Mouse (Mus musculus) stomach, embryonic 16.5 days (tissue): ENCODE measurements around the gene Spice1. TPM values are rescaled to one million over a fixed set of nuclear protein-coding genes. Genes with fewer than 3 reads are reported as not detected.

Source experiments
- ATAC-seq: fragments of 200-750 bp; cut with Nextera tagmentation; 2 replicates; pipeline ENCODE4 v1.8.0; 2017; ENCODE audit warnings: moderate number of reproducible peaks, moderate TSS enrichment; ENCODE audit not compliant: insufficient read depth, low FRiP score
- H3K27ac ChIP-seq: fragments of 300-500 bp; sonication (generic); 2 replicates; pipeline ENCODE4 v1.5.1; 2014; ENCODE audit warnings: low read length
- H3K27me3 ChIP-seq: fragments of 300-500 bp; sonication (generic); 2 replicates; pipeline ENCODE4 v1.6.1; 2014; ENCODE audit warnings: low read length, control low read depth, mixed read lengths; ENCODE audit not compliant: control insufficient read depth, insufficient read depth
- H3K36me3 ChIP-seq: fragments of 300-500 bp; sonication (generic); 2 replicates; pipeline ENCODE4 v1.6.1; 2014; ENCODE audit warnings: low read length; ENCODE audit not compliant: control insufficient read depth, insufficient read depth
- H3K4me1 ChIP-seq: fragments of 300-500 bp; sonication (generic); 2 replicates; pipeline ENCODE4 v1.6.1; 2014; ENCODE audit warnings: low read length, control low read depth, mixed read lengths; ENCODE audit not compliant: control insufficient read depth, insufficient read depth
- H3K4me2 ChIP-seq: fragments of 300-500 bp; sonication (generic); 2 replicates; pipeline ENCODE4 v1.6.1; 2014; ENCODE audit warnings: low read depth, low read length, mixed read lengths
- H3K4me3 ChIP-seq: fragments of 300-500 bp; sonication (generic); replicated peaks from 2 replicates; pipeline ENCODE4 v1.5.1; 2014; ENCODE audit warnings: mild to moderate bottlenecking, low read length
- H3K9ac ChIP-seq: fragments of 300-500 bp; sonication (generic); 2 replicates; pipeline ENCODE4 v1.6.1; 2014; ENCODE audit warnings: low read length
- H3K9me3 ChIP-seq: fragments of 300-500 bp; sonication (generic); replicated peaks from 2 replicates; pipeline ENCODE4 v1.6.1; 2016; ENCODE audit warnings: low read length, control low read depth; ENCODE audit not compliant: control insufficient read depth
- WGBS: fragments of 180-500 bp; shearing (Covaris S2); extraction: QIAGEN DNeasy Blood & Tissue Kit; methylation state at CpG from one replicate; pipeline ENCODE4 v1.1.7; 2014; 5-methylcytosine and 5-hydroxymethylcytosine counted together
- polyA plus RNA-seq: library from polyadenylated mRNA; unstranded; fragments of >200 nt; fragmentation: Nextera tagmentation; extraction: Ambion mirVana; gene quantifications from 2 replicates; pipeline ENCODE4 v1.2.1, GENCODE M21; 2015

Spice1 gene
- polyA plus RNA-seq, 1 experiment from 2014 or later = 32.5 TPM

DNA sequence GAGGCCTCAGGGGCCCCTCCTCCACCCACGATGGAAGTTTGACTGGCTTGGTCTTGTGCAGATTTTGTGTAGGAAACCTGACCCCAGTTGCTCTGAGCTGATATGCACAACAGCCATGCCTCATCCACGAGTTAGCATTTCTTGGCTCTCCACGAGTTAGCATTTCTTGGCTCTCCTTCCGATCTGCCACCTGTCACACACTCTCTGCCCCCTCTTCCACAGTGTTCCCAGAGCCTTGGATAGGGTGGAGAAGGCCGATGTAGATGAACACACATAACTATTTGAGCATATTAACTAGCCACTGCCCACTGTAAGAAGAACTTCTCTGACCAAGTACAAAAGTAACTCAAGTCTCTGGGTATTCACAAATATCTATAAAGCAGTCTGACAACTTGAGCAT is 81.5 kb downstream of the Spice1 start:
- no peaks in the 10 kb centered on the region for H3K4me1 ChIP-seq
- ATAC-seq = no peak
- no peaks in the 10 kb centered on the region for H3K27me3 ChIP-seq
- no peak overlapping the region for H3K9ac ChIP-seq
- no peak overlapping the region for H3K27ac ChIP-seq
- H3K4me2 ChIP-seq = no peak overlapping the region
- no peak overlapping the region for H3K4me3 ChIP-seq
- H3K36me3 ChIP-seq = no peaks in the 10 kb centered on the region
- 68% methylated on average over 5 of the region's 5 CpGs for WGBS
- no peaks in the 10 kb centered on the region for H3K9me3 ChIP-seq

DNA sequence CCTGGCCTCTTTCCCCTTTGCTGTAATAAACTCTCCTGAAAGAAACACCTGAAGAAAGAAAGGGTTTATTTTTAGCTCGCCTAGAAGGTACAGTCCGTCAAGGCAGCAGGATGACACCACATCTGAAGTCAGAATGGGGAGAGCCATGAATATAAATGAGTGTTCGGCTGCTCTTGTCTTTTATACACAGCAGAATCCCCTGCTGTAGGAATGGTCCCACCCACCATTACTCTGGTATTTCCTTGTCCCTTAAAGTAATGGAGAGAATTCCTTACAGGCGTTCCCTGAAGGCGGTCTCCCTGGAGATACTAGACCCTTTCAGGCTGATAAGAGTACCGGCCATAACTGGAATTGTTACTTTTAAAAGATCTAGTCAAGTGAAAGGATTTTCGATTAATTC is 83.1 kb downstream of the Spice1 start:
- 64% methylated on average over 7 of the region's 7 CpGs for WGBS
- ATAC-seq = no peak

DNA sequence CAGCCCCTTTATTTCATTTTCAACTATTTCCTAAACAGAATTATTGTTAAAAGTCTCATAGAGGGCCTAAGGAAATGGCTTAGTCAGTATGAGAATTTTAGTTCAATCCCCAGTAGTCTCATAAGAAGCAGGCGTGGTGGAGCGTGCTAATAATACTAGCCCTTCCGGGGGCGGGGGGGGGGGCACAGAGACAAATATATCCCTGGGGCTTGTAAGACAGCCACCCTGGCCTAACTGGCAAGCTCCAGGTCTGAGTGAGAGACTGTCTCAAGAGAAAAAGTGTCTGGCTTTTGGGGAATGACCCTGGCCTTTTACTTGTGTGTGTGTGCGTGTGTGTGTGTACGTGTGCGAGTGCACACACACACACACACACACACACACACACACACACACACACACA is 88.0 kb downstream of the Spice1 start:
- ATAC-seq = no peak
- Histone ChIP-seq H3K27me3 (no peaks in the 10 kb centered on the region), H3K9ac (no peak overlapping the region), H3K4me2 (no peak overlapping the region), H3K4me3 (no peak overlapping the region), H3K9me3 (no peaks in the 10 kb centered on the region), H3K36me3 (no peaks in the 10 kb centered on the region), H3K4me1 (no peaks in the 10 kb centered on the region), H3K27ac (no peak overlapping the region)
- 82% methylated on average over 7 of the region's 7 CpGs for WGBS

More for the DNA sequence above, 83.1 kb downstream of the Spice1 start:
- Histone ChIP-seq H3K9ac (no peak overlapping the region), H3K4me2 (no peak overlapping the region), H3K4me3 (no peak overlapping the region), H3K36me3 (no peaks in the 10 kb centered on the region), H3K4me1 (no peaks in the 10 kb centered on the region), H3K9me3 (no peaks in the 10 kb centered on the region), H3K27me3 (no peaks in the 10 kb centered on the region), H3K27ac (no peak overlapping the region)

- Histone ChIP-seq H3K4me3 (no peak overlapping the region), H3K27ac (no peak overlapping the region), H3K9ac (no peak overlapping the region), H3K4me2 (no peak overlapping the region), H3K4me1 (no peaks in the 10 kb centered on the region), H3K9me3 (no peaks in the 10 kb centered on the region), H3K36me3 (no peaks in the 10 kb centered on the region), H3K27me3 (no peaks in the 10 kb centered on the region)
- no peak for ATAC-seq
- 69% methylated on average over 4 of the region's 4 CpGs for WGBS
Observed at GRCm38 (mm10) chr16:44435481-44435880, 88.6 kb downstream of the Spice1 start.

Other genes starting within 250 kb of the Spice1 start
- 67.7 and 82.7 TPM in 2 replicates for gene Atp6v1a, start 207.4 kb upstream of the Spice1 start, polyA plus RNA-seq
- 87.4 and 107 TPM in 2 replicates for gene Naa50, start 207.3 kb upstream of the Spice1 start, polyA plus RNA-seq
- gene Usf3, start 173.9 kb upstream of the Spice1 start, polyA plus RNA-seq = 2.7 and 3.3 TPM in 2 replicates
- 6.8 and 8.7 TPM in 2 replicates for gene Sidt1, start 13.9 kb upstream of the Spice1 start, polyA plus RNA-seq
- gene Cfap44, start 47.7 kb downstream of the Spice1 start, polyA plus RNA-seq = 0.41 and 0.43 TPM in 2 replicates
- gene Boc, start 211.8 kb downstream of the Spice1 start, polyA plus RNA-seq = 16.9 and 17.9 TPM in 2 replicates